Mouse (Mus musculus): ENCODE data around the gene Zfp273. TPM values are rescaled to one million over a fixed set of nuclear protein-coding genes. Genes with fewer than 3 reads are reported as not detected.
"Not testable (repeated sequence)": the region's sequence is repeated elsewhere in the genome, so short reads cannot be mapped to it uniquely, and the experiment has no call there.

The Zfp273 gene
- polyA plus RNA-seq, 1 experiment from 2014 or later = 8.6 TPM

- no peak overlapping the region for H3K27ac ChIP-seq (ENCODE audit: low read depth, low read length)
- no peaks in the 10 kb centered on the region for H3K36me3 ChIP-seq (ENCODE audit: control insufficient read depth, insufficient read depth, low read length)
- WGBS = 83% methylated on average over 9 of the region's 9 CpGs
- no peak overlapping the region for H3K4me3 ChIP-seq (ENCODE audit: low read depth, low read length)
- DNase-seq (ENCODE audit: low spot score, missing footprints) = no peak
- ATAC-seq (ENCODE audit: low FRiP score) = no peak
- no peaks in the 10 kb centered on the region for H3K27me3 ChIP-seq (ENCODE audit: control insufficient read depth, insufficient read depth, low read length)
- H3K9me3 ChIP-seq (ENCODE audit: control insufficient read depth, low read length) = no peaks in the 10 kb centered on the region
- H3K4me2 ChIP-seq = no peak overlapping the region
- no peak overlapping the region for H3K9ac ChIP-seq (ENCODE audit: low read length)
- no peaks in the 10 kb centered on the region for H3K4me1 ChIP-seq (ENCODE audit: control insufficient read depth, insufficient read depth, low read length)
Observed at GRCm38 (mm10) chr13:67862508-67862907, 49.0 kb downstream of the Zfp273 start.

DNA sequence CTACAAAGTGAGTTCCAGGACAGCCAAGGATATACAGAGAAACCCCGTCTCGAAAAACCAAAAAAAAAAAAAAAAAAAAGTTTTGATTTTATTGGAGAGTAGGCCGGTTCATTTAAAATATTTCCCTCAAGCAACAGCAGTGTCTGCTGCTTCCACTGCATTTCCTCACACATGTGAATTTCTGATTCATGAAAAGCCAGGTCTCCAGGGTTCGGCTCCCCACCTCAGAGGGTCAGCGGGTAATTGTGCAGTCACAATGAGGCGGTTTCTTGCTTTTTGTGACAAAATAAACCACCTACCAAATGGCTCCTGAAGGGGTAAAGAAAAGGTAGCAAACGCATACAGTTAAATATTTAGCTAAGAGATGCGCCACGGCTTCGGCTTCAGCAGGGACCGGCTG is 49.5 kb downstream of the Zfp273 start, which contains the start of gene BC048507:
TSS of gene BC048507 (plus strand) at position 301 of the 400 bp plus-strand sequence.
- Histone ChIP-seq H3K4me2 (no peak within 1 kb of the TSS), H3K4me3 (ENCODE audit: low read depth, low read length) (no peak within 1 kb of the TSS), H3K27ac (ENCODE audit: low read depth, low read length) (no peak within 1 kb of the TSS), H3K27me3 (ENCODE audit: control insufficient read depth, insufficient read depth, low read length) (no peaks in the 10 kb centered on the region), H3K4me1 (ENCODE audit: control insufficient read depth, insufficient read depth, low read length) (no peaks in the 10 kb centered on the region), H3K9me3 (ENCODE audit: control insufficient read depth, low read length) (no peaks in the 10 kb centered on the region), H3K36me3 (ENCODE audit: control insufficient read depth, insufficient read depth, low read length) (no peaks in the 10 kb centered on the region), H3K9ac (ENCODE audit: low read length) (no peak within 1 kb of the TSS)
- DNase-seq (ENCODE audit: low spot score, missing footprints) (no peak), ATAC-seq (ENCODE audit: low FRiP score) (no peak)
- 89% methylated on average over 11 of the region's 11 CpGs for WGBS

GRCm38 (mm10) chr13:67864764-67865350 is 51.3 kb downstream of the Zfp273 start:
- H3K36me3 ChIP-seq (ENCODE audit: control insufficient read depth, insufficient read depth, low read length) = no peaks in the 10 kb centered on the region
- H3K27me3 ChIP-seq (ENCODE audit: control insufficient read depth, insufficient read depth, low read length) = no peaks in the 10 kb centered on the region
- ATAC-seq (ENCODE audit: low FRiP score) (no peak), DNase-seq (ENCODE audit: low spot score, missing footprints) (no peak)
- 55% methylated on average over 5 of the region's 5 CpGs for WGBS
- H3K4me1 ChIP-seq (ENCODE audit: control insufficient read depth, insufficient read depth, low read length) = no peaks in the 10 kb centered on the region
- no peak overlapping the region for H3K9ac ChIP-seq (ENCODE audit: low read length)
- no peak overlapping the region for H3K4me2 ChIP-seq
- H3K9me3 ChIP-seq (ENCODE audit: control insufficient read depth, low read length) = no peaks in the 10 kb centered on the region
- H3K27ac ChIP-seq (ENCODE audit: low read depth, low read length) = no peak overlapping the region
- H3K4me3 ChIP-seq (ENCODE audit: low read depth, low read length) = no peak overlapping the region

DNA sequence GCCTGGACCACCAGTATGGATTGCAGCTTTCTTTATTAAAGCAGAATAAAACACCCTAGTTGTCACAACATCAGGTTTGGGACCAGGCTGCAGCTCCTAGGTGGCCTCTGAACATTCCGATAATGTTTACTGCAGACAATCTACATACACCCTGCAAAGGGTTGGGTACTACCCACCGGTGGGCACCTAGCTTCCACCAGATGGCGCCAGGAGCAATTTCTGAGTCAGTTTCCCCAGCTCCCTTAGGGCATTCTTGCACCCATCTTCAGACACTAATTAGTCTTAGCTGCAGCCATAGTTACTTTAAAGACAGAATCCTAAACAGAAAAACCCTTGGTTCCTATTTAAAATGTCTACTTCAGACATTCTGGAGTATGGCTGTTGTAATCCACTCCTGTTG is 54.4 kb downstream of the Zfp273 start:
- DNase-seq (ENCODE audit: low spot score, missing footprints) = no peak
- H3K27ac ChIP-seq (ENCODE audit: low read depth, low read length) = no peak overlapping the region
- no peaks in the 10 kb centered on the region for H3K9me3 ChIP-seq (ENCODE audit: control insufficient read depth, low read length)
- H3K4me3 ChIP-seq (ENCODE audit: low read depth, low read length) = no peak overlapping the region
- H3K4me1 ChIP-seq (ENCODE audit: control insufficient read depth, insufficient read depth, low read length) = no peaks in the 10 kb centered on the region
- ATAC-seq (ENCODE audit: low FRiP score) = no peak
- H3K27me3 ChIP-seq (ENCODE audit: control insufficient read depth, insufficient read depth, low read length) = no peaks in the 10 kb centered on the region
- no peaks in the 10 kb centered on the region for H3K36me3 ChIP-seq (ENCODE audit: control insufficient read depth, insufficient read depth, low read length)
- no peak overlapping the region for H3K4me2 ChIP-seq
- 33% methylated on average over 3 of the region's 3 CpGs for WGBS
- no peak overlapping the region for H3K9ac ChIP-seq (ENCODE audit: low read length)

DNA sequence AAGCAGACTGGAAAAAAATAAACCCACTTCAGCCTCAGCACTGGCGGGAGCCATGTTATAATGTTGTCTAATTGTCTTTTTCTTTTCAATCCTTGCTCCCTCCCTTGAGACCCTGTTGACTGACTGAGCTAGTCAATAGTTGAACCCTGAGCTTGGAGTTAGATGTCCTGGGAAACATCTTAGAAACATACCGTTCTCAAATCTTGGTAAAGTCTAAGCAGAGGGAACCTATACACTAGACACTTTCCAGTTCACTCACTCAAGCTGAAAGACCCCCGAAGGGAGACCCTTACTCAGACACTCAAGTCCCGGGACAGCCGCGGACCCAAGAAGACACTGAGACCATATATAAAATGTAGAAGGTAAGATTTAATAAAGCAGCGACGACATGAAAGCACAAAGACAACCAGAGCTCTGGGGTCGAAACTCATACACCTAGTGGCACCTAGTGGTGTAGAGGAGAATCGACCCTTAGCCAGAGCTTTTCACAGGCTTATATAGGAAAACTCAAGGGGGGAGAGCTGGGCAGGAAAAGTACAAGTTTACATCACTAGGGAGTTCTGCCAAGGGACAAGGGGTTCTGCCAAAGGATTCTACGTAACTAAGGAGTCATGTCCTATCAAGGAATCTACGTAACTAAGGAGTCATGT is 62.6 kb downstream of the Zfp273 start:
- H3K4me3 ChIP-seq (ENCODE audit: low read depth, low read length); H3K27ac ChIP-seq (ENCODE audit: low read depth, low read length); H3K4me2 ChIP-seq; H3K9me3 ChIP-seq (ENCODE audit: control insufficient read depth, low read length); H3K36me3 ChIP-seq (ENCODE audit: control insufficient read depth, insufficient read depth, low read length); H3K27me3 ChIP-seq (ENCODE audit: control insufficient read depth, insufficient read depth, low read length); DNase-seq (ENCODE audit: low spot score, missing footprints); H3K4me1 ChIP-seq (ENCODE audit: control insufficient read depth, insufficient read depth, low read length); H3K9ac ChIP-seq (ENCODE audit: low read length); ATAC-seq (ENCODE audit: low FRiP score): not testable (repeated sequence)
- WGBS = 38% methylated on average over 6 of the region's 12 CpGs

Other genes starting within 250 kb of the Zfp273 start
- 4.7 and 5.3 TPM in 2 replicates for gene Zfp729b, start 204.0 kb upstream of the Zfp273 start, polyA plus RNA-seq (2014; fragmentation: Nextera tagmentation; extraction: Ambion mirVana)
- 0.27 TPM in 1 of 2 replicates, not detected in the other for gene Gm49345, start 176.0 kb upstream of the Zfp273 start, polyA plus RNA-seq (2014; fragmentation: Nextera tagmentation; extraction: Ambion mirVana)
- gene Zfp729a, start 175.9 kb upstream of the Zfp273 start, polyA plus RNA-seq (2014; fragmentation: Nextera tagmentation; extraction: Ambion mirVana) = 2.6 and 5.0 TPM in 2 replicates
- 10.5 and 13.4 TPM in 2 replicates for gene Zfp738, start 126.7 kb upstream of the Zfp273 start, polyA plus RNA-seq (2014; fragmentation: Nextera tagmentation; extraction: Ambion mirVana)
- gene Zfp65, start 84.6 kb upstream of the Zfp273 start, polyA plus RNA-seq (2014; fragmentation: Nextera tagmentation; extraction: Ambion mirVana) = 5.7 TPM in 2 replicates
- gene Zfp85, start 58.5 kb upstream of the Zfp273 start, polyA plus RNA-seq (2014; fragmentation: Nextera tagmentation; extraction: Ambion mirVana) = 6.4 and 6.7 TPM in 2 replicates
- gene Zfp493, start 34.0 kb upstream of the Zfp273 start, polyA plus RNA-seq (2014; fragmentation: Nextera tagmentation; extraction: Ambion mirVana) = 3.8 and 4.1 TPM in 2 replicates
- 3.1 and 3.6 TPM in 2 replicates for gene Gm10037, start 17.4 kb downstream of the Zfp273 start, polyA plus RNA-seq (2014; fragmentation: Nextera tagmentation; extraction: Ambion mirVana)
- gene BC048507, start 49.6 kb downstream of the Zfp273 start, polyA plus RNA-seq (2014; fragmentation: Nextera tagmentation; extraction: Ambion mirVana) = not detected in 2 replicates